Mouse (Mus musculus): ENCODE results near the gene Celf3. TPM values are rescaled to one million over a fixed set of nuclear protein-coding genes. Genes with fewer than 3 reads are reported as not detected.

Celf3 gene
- polyA plus RNA-seq (2016; fragmentation: Nextera tagmentation; extraction: Ambion mirVana), result 1.1 and 1.2 TPM in 2 replicates

DNA sequence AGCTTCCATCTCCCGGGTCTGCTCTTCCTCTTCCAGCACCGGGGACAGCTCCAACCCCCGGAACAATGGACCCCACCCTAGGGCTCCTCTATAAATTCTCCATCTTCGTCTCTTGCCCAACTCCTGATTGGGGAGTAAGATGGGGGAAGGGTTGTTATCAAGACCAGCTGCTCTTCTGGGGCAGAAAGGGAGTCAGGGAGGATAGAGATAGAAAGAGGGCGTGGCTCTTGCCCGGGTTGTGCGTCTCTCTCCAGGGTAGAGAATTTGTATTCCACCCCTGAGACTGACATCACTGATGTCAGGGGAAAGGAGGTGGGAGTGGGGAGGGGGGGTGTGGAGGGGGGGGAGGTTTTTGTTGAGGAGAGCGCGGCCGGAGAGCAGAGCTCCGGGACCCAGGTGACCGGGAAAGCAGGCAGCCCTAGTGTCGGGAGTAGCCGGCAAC lies at the start of gene Celf3:
TSS of gene Celf3 (plus strand) at position 315 of the 442 bp plus-strand sequence.
- WGBS, result under 1% methylated on average over 14 of the region's 14 CpGs
- no peak for DNase-seq (ENCODE audit: low spot score)
- Histone ChIP-seq H3K9me3 (no peaks in the 10 kb centered on the region), H3K4me1 (peaks cover 60% of the 10 kb centered on the region), H3K36me3 (no peaks in the 10 kb centered on the region), H3K27me3 (ENCODE audit: insufficient read depth, poor library complexity, severe bottlenecking) (peaks cover 40% of the 10 kb centered on the region), H3K27ac (no peak within 1 kb of the TSS), H3K4me3 (peak within 1 kb of the TSS; percentile 32)

DNA sequence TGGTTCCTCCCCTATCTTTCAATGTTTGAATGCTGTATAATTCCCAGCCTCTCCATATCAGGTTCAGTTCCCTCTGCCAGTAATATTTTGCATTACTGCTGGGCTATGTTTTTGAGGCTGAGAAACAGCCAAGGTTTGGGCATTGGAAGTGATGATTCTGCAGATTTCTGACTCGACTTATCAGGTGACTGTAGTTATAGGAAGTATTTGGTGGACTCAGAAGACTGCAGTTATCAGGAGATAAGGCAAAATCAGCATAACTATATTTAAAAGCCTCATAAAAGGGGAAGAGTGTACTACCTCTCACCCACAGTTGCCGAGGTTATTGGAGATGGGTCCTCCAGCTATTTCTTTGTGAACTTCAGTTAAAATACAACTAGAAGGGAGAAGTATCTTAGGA lies 47.1 kb upstream of the Celf3 start:
- WGBS, result 54% methylated on average over 2 of the region's 2 CpGs

DNA sequence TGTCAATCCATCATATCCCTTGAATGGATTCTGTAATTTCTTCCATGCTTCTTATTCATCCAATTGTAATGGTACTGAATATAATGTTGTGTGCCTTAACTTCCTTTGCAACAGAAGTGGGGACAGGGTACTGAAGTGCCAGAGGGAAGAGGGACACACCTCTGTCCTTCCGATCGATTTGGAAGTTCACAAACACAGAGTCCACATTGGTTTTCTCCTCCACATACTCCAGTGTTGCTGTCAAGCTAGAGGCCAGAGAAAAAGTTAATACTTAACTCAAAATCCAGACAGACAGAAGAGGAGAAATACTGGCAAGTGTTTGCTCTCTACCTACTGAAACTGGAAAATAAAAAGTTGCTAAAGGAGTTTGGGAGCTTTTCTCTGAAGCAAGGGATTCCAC lies 43.8 kb upstream of the Celf3 start:
- DNase-seq (ENCODE audit: low spot score), result no peak
- 83% methylated on average over 2 of the region's 2 CpGs for WGBS
- H3K4me3 ChIP-seq, result no peak overlapping the region
- no peak overlapping the region for H3K27ac ChIP-seq
- 0 out of 2 replicates have a peak, but pooled peaks cover 2% of the 10 kb centered on the region for H3K27me3 ChIP-seq (ENCODE audit: insufficient read depth, poor library complexity, severe bottlenecking)
- H3K9me3 ChIP-seq, result no peaks in the 10 kb centered on the region
- no peaks in the 10 kb centered on the region for H3K36me3 ChIP-seq
- H3K4me1 ChIP-seq, result no peaks in the 10 kb centered on the region

More for the DNA sequence above, 47.1 kb upstream of the Celf3 start:
- Histone ChIP-seq H3K36me3 (no peaks in the 10 kb centered on the region), H3K4me1 (no peaks in the 10 kb centered on the region), H3K4me3 (no peak overlapping the region), H3K27me3 (ENCODE audit: insufficient read depth, poor library complexity, severe bottlenecking) (no peaks in the 10 kb centered on the region), H3K27ac (no peak overlapping the region), H3K9me3 (no peaks in the 10 kb centered on the region)
- DNase-seq (ENCODE audit: low spot score), result no peak

DNA sequence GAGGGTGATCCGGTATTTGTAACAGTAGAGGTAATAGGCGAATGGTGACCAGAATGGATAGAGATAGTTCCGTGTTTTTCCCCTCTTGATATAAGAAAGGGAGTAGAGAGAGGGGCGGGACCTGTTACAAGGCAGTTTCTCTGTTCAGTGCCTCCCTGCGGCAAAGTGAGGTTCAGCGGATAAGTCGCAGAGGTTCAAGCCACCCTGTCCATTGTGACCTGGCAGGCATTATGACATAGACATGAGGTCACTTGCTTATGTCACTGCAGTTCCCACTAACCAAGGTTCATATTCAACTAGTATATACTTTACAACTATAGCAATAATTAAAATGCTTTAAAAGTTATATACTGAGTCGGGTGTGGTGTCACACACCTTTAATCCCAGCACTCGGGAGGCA lies 41.7 kb upstream of the Celf3 start:
- no peaks in the 10 kb centered on the region for H3K4me1 ChIP-seq
- no peaks in the 10 kb centered on the region for H3K9me3 ChIP-seq
- no peak for DNase-seq (ENCODE audit: low spot score)
- peaks cover 14% of the 10 kb centered on the region for H3K27me3 ChIP-seq (ENCODE audit: insufficient read depth, poor library complexity, severe bottlenecking)
- no peak overlapping the region for H3K4me3 ChIP-seq
- no peak overlapping the region for H3K27ac ChIP-seq
- no peaks in the 10 kb centered on the region for H3K36me3 ChIP-seq
- 74% methylated on average over 9 of the region's 9 CpGs for WGBS

DNA sequence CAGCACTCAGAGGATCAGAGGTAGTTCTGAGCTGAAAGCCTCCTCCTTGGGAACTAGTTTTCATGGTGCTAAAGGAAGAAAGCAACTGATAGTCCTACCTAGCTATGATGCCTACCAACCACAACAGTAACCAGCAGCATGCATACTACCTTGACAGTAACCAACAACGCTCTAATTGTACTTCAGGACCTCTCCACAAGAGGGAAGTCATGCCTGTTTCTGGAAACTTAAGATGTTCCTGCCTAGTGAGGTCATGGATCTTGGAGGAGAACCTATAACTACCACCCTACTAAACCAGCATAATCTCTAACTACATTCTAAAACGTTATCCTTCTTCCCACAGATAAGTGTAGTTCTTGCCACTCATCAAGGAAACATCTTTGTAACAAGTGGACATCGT lies 36.9 kb upstream of the Celf3 start:
- WGBS, result 31% methylated on average over 3 of the region's 3 CpGs
- no peak for DNase-seq (ENCODE audit: low spot score)
- Histone ChIP-seq H3K27me3 (ENCODE audit: insufficient read depth, poor library complexity, severe bottlenecking) (peaks cover 14% of the 10 kb centered on the region), H3K4me3 (no peak overlapping the region), H3K27ac (no peak overlapping the region), H3K4me1 (peaks cover 7% of the 10 kb centered on the region; the same call in 1 of the 2 replicates), H3K36me3 (peaks cover 18% of the 10 kb centered on the region), H3K9me3 (no peaks in the 10 kb centered on the region)

DNA sequence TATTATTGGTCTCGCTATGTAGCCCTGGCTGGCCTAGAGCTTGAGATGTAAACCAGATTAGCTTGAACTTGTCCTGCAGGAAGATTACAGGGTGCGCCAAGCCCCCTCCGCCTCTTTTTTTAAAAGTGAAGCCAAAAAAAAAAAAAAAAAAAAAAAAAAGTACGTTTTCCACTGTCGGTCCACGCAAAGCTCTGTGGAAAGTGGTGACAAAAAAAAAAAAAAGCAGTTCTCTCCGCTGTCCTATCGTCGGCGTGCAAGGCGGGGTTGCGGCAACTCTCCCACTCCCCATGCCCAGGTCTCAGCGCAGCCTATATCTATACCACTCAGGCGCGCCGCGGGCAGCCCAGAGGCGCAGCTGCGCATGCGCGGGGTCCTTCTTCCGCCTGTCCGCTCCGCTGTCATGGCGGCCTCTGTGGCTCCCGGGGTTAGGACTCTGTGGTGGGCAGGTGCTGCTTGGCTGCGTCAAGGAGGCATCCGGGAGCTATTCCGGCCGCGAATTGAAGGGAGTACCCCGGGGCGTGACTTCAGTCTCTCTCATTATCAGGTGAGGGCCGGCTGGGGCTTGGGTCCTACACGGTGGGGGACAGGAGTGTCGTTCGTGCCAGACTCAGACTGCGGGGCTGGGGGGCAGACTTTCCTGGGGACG lies 35.0 kb upstream of the Celf3 start, which contains the start of gene Mrpl9:
TSS of gene Mrpl9 (plus strand) at position 368 of the 646 bp plus-strand sequence.
- Histone ChIP-seq H3K36me3 (peaks cover 37% of the 10 kb centered on the region), H3K27ac (peak within 1 kb of the TSS; percentile 94), H3K4me3 (peak within 1 kb of the TSS; percentile 97), H3K9me3 (no peaks in the 10 kb centered on the region), H3K4me1 (peaks cover 7% of the 10 kb centered on the region; the same call in 1 of the 2 replicates), H3K27me3 (ENCODE audit: insufficient read depth, poor library complexity, severe bottlenecking) (peaks cover 14% of the 10 kb centered on the region)
- WGBS, result under 1% methylated on average over 39 of the region's 39 CpGs
- DNase-seq (ENCODE audit: low spot score), result peak; percentile 96

DNA sequence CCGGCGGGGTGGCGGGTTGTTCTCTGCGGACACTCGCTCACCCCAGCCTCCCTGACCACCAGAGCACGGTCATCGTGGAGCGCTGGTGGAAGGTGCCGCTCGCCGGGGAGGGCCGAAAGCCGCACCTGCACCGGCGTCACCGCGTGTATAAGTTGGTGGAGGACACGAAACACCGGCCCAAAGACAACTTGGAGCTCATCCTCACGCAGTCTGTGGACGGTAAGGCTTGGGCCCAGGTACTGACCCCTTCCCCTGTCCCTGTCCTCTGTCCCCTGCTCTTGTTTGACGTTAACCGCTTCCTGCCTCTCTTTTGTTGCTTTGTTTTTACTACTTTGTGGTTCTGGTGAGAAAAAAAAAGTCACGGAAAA lies 34.5 kb upstream of the Celf3 start, which contains the start of gene Oaz3:
TSS of gene Oaz3 (minus strand) at position 319 of the 368 bp plus-strand sequence.
- no peaks in the 10 kb centered on the region for H3K9me3 ChIP-seq
- peak within 1 kb of the TSS; percentile 94 for H3K27ac ChIP-seq
- 1% methylated on average over 24 of the region's 24 CpGs for WGBS

DNA sequence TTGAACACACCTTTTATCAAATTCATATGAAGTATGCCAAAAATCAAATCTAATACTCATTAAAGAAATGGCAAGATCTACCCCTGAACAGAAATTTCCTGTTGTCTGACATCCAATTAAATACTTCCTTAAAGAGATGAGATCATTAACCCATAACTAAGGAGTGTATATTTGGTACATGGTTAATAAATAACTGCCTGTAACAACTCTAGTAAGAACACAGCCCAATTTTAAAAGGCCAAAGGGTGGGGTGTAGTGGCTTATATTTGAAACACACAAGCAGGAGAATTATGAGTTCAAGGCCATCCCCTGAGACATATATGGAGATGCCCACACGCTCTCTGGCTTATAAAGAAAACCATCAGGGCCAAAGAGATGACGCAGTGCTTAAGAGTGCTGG lies 28.7 kb upstream of the Celf3 start:
- Histone ChIP-seq H3K4me3 (no peak overlapping the region), H3K27me3 (ENCODE audit: insufficient read depth, poor library complexity, severe bottlenecking) (no peaks in the 10 kb centered on the region), H3K36me3 (peaks cover 56% of the 10 kb centered on the region), H3K4me1 (0 out of 2 replicates have a peak, but pooled peaks cover under 1% of the 10 kb centered on the region), H3K27ac (no peak overlapping the region), H3K9me3 (no peaks in the 10 kb centered on the region)
- 92% methylated on average over 2 of the region's 2 CpGs for WGBS
- no peak for DNase-seq (ENCODE audit: low spot score)

More for the DNA sequence above, 34.5 kb upstream of the Celf3 start, which contains the start of gene Oaz3:
- no peak for DNase-seq (ENCODE audit: low spot score)
- Histone ChIP-seq H3K4me1 (peaks cover 7% of the 10 kb centered on the region; the same call in 1 of the 2 replicates), H3K36me3 (peaks cover 42% of the 10 kb centered on the region), H3K27me3 (ENCODE audit: insufficient read depth, poor library complexity, severe bottlenecking) (peaks cover 14% of the 10 kb centered on the region), H3K4me3 (peak within 1 kb of the TSS; percentile 97)

DNA sequence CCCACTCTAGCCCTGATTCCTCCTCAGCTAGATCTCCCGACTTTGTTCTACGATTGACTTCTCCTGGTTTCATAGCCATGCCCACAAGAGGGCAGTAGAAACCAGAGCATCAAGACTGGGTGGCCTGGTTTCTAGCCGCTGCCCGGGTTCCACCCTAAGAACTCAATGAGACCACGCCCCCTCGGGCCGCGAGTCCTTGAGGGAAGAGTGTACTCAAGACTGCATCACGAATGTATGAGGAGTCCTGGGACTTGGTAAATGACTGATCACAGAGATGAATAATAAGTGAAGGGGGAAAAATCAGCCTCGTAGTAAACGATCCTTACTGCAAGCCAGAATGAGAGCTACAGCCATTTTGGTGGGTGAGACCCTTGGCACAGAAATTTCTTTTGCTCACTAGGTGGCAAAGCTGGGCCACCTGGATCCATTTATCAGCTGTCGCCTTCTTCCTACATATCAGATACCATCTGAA lies 21.5 kb upstream of the Celf3 start:
- no peak overlapping the region for H3K27ac ChIP-seq
- H3K36me3 ChIP-seq, result no peaks in the 10 kb centered on the region
- DNase-seq (ENCODE audit: low spot score), result peak; percentile 93
- H3K27me3 ChIP-seq (ENCODE audit: insufficient read depth, poor library complexity, severe bottlenecking), result peaks cover 12% of the 10 kb centered on the region
- no peaks in the 10 kb centered on the region for H3K9me3 ChIP-seq
- WGBS, result 2% methylated on average over 12 of the region's 12 CpGs
- H3K4me3 ChIP-seq, result peak overlapping the region; percentile 45
- no peaks in the 10 kb centered on the region for H3K4me1 ChIP-seq

DNA sequence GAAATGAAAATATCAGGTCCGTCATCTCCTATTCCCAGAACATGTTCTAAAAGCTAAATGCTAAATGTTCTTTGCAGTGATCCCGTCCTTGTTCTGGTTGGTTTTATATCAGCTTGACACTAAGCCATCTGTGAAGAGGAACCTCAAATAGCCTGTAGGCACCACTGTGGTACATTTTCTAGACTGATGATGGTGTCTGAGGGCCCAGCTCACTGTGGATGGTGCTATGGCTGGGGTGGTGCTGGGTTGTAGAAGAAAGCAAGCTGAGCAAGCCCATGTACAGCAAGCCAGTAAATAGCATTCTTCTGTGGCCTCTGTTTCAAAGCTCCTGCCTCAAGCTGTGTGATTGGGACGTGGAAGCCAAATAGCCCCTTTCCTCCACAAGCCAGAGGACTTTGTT lies 21.0 kb upstream of the Celf3 start:
- Histone ChIP-seq H3K9me3 (no peaks in the 10 kb centered on the region), H3K27me3 (ENCODE audit: insufficient read depth, poor library complexity, severe bottlenecking) (peaks cover 12% of the 10 kb centered on the region), H3K36me3 (no peaks in the 10 kb centered on the region), H3K4me3 (peak overlapping the region; percentile 45), H3K4me1 (no peaks in the 10 kb centered on the region), H3K27ac (no peak overlapping the region)
- WGBS, result 79% methylated on average over 3 of the region's 3 CpGs
- no peak for DNase-seq (ENCODE audit: low spot score)

DNA sequence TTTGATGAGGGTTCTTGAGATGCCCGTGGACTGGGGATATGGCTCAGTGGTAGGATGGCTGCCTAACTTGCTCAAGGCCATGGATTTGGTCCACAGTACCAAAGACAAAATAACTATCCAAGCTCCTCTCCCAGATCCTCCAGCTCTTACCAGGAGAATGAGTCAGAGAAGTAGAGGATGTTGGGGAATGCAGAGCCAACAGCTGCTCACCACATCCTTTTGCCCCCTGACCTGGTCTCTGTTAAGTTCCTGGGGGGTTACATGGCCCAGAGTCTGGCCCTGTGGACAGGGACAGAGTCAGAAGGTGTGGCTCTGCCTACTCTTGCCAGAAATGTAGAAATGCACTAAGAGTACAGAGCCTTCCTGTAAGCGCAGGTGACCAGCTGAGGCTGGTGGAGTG lies 18.3 kb upstream of the Celf3 start:
- H3K27ac ChIP-seq, result no peak overlapping the region
- H3K4me3 ChIP-seq, result no peak overlapping the region
- WGBS, result 93% methylated on average over 2 of the region's 2 CpGs
- H3K4me1 ChIP-seq, result peaks cover 9% of the 10 kb centered on the region
- DNase-seq (ENCODE audit: low spot score), result no peak
- no peaks in the 10 kb centered on the region for H3K36me3 ChIP-seq
- peaks cover 8% of the 10 kb centered on the region for H3K27me3 ChIP-seq (ENCODE audit: insufficient read depth, poor library complexity, severe bottlenecking)
- no peaks in the 10 kb centered on the region for H3K9me3 ChIP-seq

DNA sequence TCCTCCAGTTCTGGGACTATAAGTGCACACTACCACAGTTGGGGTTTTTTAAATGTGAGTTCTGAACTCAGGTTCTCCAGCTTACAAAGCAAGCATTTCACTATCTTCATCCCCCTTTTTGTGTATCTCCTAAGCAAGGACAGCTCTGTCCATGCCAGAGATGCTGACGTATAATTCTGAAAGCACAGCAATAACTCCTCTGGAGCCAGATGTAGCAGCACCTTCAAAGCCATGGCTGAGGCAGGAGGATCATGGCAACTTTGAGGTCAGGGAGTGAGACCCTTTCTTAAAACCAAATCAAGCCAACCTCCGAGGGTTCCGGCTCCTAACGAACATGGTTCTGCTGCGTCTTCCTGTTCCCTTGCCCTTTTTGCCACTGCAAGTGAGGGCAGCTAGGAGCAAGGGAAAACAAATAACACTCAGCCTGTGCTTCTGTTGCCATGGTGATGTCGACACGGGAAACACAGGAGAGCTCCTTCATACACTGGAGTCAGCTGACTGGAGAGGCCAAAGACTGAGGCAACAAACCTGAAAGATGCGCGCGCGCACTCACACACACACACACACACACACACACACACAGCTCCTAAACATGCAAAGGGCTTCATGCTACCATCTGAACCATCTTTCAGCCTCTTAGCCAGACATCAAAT lies 14.0 kb upstream of the Celf3 start:
- no peaks in the 10 kb centered on the region for H3K9me3 ChIP-seq
- no peak for DNase-seq (ENCODE audit: low spot score)
- H3K27me3 ChIP-seq (ENCODE audit: insufficient read depth, poor library complexity, severe bottlenecking), result no peaks in the 10 kb centered on the region
- peaks cover 9% of the 10 kb centered on the region for H3K4me1 ChIP-seq
- no peak overlapping the region for H3K4me3 ChIP-seq
- H3K27ac ChIP-seq, result no peak overlapping the region
- H3K36me3 ChIP-seq, result no peaks in the 10 kb centered on the region
- 54% methylated on average over 11 of the region's 11 CpGs for WGBS

All from heart, embryonic 10.5 days (tissue).